Mouse (Mus musculus) erythroblast, embryonic 14.5 days (primary cell): Measurements from ENCODE around the gene Rassf6. TPM values are rescaled to one million over a fixed set of nuclear protein-coding genes. Genes with fewer than 3 reads are reported as not detected.

Experiments
- H3K27me3 ChIP-seq: 2 replicates; pipeline ENCODE4 v1.6.1; 2012; ENCODE audit warnings: inconsistent platforms; ENCODE audit not compliant: control insufficient read depth
- H3K36me3 ChIP-seq: 2 replicates; pipeline ENCODE4 v1.6.1; 2012; ENCODE audit warnings: mild to moderate bottlenecking, inconsistent platforms; ENCODE audit not compliant: control insufficient read depth
- H3K4me1 ChIP-seq: 2 replicates; pipeline ENCODE4 v1.6.1; 2012; ENCODE audit warnings: inconsistent platforms; ENCODE audit not compliant: control insufficient read depth
- H3K4me3 ChIP-seq: replicated peaks from 2 replicates; pipeline ENCODE3; 2012; ENCODE audit warnings: moderate library complexity, mild to moderate bottlenecking, inconsistent platforms
- H3K9me3 ChIP-seq: 2 replicates; pipeline ENCODE4 v1.6.1; 2012; ENCODE audit warnings: low read length, inconsistent platforms, mixed read lengths; ENCODE audit not compliant: control insufficient read depth
- GATA1 ChIP-seq: IDR thresholded peaks from 2 replicates; pipeline ENCODE4 v1.6.1; 2012; ENCODE audit warnings: low read length, inconsistent platforms, mixed read lengths
- TAL1 ChIP-seq: IDR thresholded peaks from 3 replicates; pipeline ENCODE4 v1.6.1; 2012; ENCODE audit warnings: low read length, inconsistent platforms, mixed read lengths
- polyA plus RNA-seq: library from polyadenylated mRNA; stranded (reverse); fragments of >175 nt; gene quantifications from 2 replicates; pipeline ENCODE4 v1.2.3, GENCODE M21; 2012

Gene Rassf6
- polyA plus RNA-seq = not detected in 2 replicates

DNA sequence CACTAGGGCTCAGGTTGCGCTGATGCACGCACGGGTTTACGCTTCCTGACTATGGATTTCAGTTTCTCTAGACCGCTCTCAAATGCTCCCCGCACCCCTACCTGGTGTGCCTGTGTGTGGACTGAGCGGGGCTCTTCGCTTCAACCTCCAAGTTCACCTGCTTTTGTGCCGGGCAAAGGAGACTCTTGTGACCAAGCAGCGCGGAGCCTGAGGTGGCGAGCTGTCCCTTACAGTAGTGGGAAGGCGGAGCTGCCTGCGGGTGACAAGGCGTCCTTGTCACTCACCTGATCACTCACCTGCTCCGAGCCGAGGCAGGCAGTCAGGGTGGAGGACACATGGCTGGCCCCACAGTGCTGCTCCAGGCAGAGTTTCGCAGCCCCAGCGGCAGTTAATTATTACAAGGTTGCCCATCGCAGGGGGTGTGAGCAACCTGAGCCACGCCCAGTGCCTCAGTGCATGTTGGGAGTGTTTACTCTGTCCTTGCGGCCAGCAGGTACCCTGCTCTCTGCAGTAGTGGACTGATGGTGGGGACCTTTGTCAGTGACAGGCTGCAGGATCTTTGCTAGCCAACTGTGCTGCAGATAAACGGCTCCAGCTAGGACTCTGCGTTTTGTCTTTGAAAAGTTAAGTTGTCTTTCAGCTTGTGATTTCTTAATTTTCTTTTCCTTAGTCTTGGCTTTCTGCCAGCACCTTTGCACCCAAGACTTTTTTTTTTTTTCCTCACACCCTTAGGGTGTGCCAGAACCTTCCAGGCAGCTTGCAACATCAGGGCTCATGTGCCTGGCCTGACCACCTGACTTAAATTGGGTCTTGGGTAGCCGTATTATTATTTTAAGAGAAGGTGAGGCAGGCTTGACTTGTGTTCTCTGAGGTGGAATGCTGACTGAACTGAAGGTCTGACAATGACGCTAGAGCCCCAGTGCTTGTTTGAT, at the start of gene Rassf6:
Gene Rassf6 (minus strand): TSS at position 372 of the 932 bp plus-strand sequence.
- peaks cover 3% of the 10 kb centered on the region; the same call in 1 of the 2 replicates for H3K4me1 ChIP-seq
- H3K27me3 ChIP-seq = no peaks in the 10 kb centered on the region; the same call in 1 of the 2 replicates
- H3K4me3 ChIP-seq = peak within 1 kb of the TSS; percentile 45
- no peak for TF ChIP-seq TAL1
- H3K9me3 ChIP-seq = no peaks in the 10 kb centered on the region
- H3K36me3 ChIP-seq = no peaks in the 10 kb centered on the region

DNA sequence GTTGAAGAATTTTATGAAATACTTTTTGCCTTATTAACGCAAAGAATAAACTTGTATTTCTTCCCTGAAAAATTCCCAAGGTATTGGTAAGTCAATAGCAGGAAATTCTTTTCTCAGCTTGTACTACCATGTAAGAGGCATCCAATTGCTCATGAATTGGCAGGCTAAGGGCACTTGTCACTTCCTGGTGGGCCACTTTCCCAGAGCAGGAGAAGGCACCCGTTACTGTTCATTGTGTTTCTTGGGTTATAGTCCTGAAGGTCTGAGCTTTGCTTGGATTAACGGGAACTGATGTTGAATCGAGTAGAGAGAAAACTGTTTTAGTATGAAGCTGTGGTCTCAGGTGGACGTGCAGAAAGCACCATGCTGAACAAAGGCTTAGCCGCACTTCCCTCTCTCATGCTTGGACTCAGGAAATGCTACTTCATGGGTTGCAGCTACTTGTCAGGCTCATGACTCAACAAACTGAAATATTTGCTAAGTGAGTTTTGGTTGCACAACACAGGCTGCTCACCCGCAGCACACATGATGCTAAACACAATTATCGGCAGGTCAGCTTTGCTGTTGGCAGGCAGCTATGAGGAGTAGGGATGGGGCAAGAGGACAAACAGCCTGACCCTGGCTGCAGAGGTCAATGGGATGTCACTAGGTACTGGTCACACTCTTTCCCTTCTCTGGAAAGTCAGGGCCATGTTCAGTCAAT, 49.1 kb upstream of the Rassf6 start:
- Histone ChIP-seq H3K4me3 (no peak overlapping the region), H3K27me3 (no peaks in the 10 kb centered on the region), H3K4me1 (no peaks in the 10 kb centered on the region), H3K36me3 (no peaks in the 10 kb centered on the region), H3K9me3 (no peaks in the 10 kb centered on the region)
- TF ChIP-seq GATA1 (no peak), TAL1 (no peak)

DNA sequence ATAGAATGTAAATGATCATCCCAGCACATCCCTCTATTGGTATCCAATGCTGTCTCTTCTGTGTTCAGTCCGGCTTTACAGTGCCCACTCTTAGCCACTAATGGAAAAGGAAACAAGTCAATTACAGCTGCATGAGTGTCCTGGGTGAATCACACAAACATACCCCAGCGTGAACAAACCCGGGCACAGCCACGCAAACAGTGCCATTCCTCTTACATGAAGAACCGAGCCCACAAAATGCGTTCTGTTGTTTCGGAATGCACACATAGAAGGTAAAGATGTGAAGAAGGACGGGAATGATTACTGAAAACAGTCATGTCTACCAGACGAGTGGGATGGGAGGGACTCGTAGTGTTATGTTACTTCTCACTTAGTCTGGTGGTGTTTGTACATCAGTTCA, 47.5 kb upstream of the Rassf6 start:
- H3K4me1 ChIP-seq = no peaks in the 10 kb centered on the region
- no peak overlapping the region for H3K4me3 ChIP-seq
- H3K36me3 ChIP-seq = no peaks in the 10 kb centered on the region
- no peaks in the 10 kb centered on the region for H3K9me3 ChIP-seq
- no peak for TF ChIP-seq GATA1
- TF ChIP-seq TAL1 = no peak
- H3K27me3 ChIP-seq = no peaks in the 10 kb centered on the region

DNA sequence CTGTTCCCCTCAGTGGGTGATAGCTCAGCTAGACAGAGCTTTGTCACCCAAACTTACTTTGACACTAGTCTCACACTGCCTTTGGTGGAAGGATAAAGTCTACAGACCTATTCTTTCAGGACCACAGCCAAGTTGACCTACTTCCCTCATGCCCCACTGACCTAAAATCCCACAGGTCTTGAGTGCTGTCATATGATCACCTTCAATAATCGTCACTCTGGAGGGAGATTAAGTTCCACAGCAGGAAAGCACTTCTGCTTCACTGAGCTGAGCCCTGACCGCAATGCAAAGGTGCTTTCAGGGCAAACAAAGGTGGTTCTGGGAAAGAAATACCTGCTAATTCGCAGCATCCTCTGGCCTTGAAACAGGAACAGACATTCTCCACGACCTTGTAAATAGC, 44.5 kb upstream of the Rassf6 start:
- no peak overlapping the region for H3K4me3 ChIP-seq
- H3K27me3 ChIP-seq = no peaks in the 10 kb centered on the region
- H3K4me1 ChIP-seq = no peaks in the 10 kb centered on the region
- TF ChIP-seq GATA1 (no peak), TAL1 (no peak)
- H3K36me3 ChIP-seq = no peaks in the 10 kb centered on the region
- H3K9me3 ChIP-seq = no peaks in the 10 kb centered on the region

DNA sequence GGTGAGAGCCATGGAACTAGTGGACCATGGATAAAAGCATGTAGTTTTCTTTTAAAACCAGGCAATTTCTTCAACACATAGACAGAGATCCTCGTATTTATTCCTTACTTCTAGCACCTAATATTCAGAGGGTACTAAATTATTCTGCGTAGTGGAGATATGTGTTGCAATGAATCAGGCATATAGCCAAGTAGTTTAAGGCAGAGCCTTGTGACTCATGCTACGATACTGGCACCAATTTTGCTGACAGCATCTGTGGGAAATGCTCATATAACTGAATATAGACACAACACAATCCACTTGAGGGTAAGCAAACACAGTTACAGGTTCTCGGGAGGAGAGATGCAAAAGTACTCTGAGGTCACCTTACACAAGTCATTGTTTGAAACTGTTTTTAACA, 41.4 kb upstream of the Rassf6 start:
- Histone ChIP-seq H3K9me3 (no peaks in the 10 kb centered on the region), H3K4me3 (no peak overlapping the region), H3K4me1 (no peaks in the 10 kb centered on the region), H3K27me3 (no peaks in the 10 kb centered on the region), H3K36me3 (no peaks in the 10 kb centered on the region)
- no peak for TF ChIP-seq GATA1
- TF ChIP-seq TAL1 = no peak

DNA sequence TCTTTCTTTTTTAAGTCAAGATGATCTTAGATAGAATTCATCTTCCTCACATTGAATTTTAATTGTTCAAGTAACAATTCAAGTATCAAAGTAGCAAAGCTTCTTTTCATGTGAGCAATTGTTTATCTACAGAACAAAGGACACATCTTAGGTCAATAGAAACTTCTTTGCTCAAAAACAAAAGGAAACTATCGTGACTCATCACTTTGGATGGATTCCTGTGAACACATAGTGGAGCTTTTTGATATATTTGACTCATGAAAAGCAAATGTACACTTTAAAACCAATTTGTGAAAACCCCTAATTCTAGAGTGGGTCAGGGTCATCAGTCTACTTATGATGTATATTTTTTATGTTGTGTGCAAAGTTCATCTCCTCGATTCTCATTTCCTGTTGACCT, 37.1 kb upstream of the Rassf6 start:
- no peak overlapping the region for H3K4me3 ChIP-seq
- H3K4me1 ChIP-seq = no peaks in the 10 kb centered on the region
- no peaks in the 10 kb centered on the region for H3K27me3 ChIP-seq
- TF ChIP-seq TAL1 = no peak
- TF ChIP-seq GATA1 = no peak
- no peaks in the 10 kb centered on the region for H3K9me3 ChIP-seq
- no peaks in the 10 kb centered on the region for H3K36me3 ChIP-seq

DNA sequence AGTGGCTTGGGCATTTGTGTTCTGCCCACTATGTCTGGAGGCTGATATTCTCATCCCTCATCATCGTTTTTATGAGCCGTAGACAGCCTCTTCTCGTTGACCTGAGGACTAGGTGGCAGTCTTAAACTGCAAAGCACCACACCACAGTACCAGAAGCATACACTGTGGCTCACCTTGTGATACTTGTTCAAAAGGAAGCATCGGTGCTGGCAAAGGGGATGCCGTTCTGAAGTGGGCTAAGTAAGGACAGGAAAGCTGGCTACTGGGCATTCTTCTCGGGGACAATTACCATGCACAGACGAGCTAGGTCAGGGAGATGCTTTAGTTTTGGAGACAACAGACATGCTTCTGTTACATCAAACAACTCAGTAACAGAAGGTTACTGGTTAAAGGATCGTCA, 21.4 kb upstream of the Rassf6 start:
- TF ChIP-seq TAL1 (no peak), GATA1 (no peak)
- Histone ChIP-seq H3K9me3 (no peaks in the 10 kb centered on the region), H3K27me3 (no peaks in the 10 kb centered on the region), H3K4me3 (no peak overlapping the region), H3K4me1 (no peaks in the 10 kb centered on the region), H3K36me3 (no peaks in the 10 kb centered on the region)

DNA sequence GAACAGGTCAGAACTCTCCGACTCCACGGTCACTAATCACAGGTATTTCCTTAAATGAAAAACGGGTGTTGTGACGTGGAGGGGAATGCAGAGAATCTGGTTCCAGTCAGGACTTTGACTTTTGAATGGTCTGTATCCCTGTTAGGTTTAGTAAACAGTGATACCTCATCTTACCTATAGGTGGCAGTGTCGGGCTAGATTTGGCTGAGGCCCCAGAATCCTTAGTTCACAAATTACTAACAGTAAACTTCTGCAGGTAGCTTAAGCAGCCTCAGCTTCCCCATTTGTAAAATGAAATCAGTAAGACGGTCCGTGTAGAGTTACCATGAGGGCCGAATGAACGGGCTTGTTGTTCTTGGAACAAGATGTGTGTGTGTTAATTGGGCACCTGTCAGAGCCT, 21.0 kb upstream of the Rassf6 start:
- H3K27me3 ChIP-seq = no peaks in the 10 kb centered on the region
- H3K4me1 ChIP-seq = no peaks in the 10 kb centered on the region
- H3K4me3 ChIP-seq = no peak overlapping the region
- no peaks in the 10 kb centered on the region for H3K36me3 ChIP-seq
- H3K9me3 ChIP-seq = no peaks in the 10 kb centered on the region
- TF ChIP-seq TAL1 (no peak), GATA1 (no peak)

DNA sequence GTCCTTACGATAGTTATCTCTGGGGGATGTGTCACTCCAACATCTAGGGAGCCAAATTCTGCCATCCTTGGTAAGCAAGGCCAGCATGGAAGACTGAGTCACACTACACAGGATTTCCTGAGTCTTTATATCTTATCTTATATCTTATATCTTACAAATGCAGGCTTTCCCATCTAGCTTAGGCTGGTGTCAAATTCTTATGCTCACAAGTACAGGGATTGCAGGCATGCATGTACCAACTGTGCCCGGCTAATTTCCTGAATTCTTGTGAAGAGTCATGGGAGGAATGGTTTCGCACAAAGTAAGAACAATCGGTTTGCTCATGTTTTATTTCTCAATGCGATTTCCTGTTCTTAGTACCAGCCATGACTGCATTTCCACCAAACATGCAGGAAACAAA, 20.0 kb upstream of the Rassf6 start:
- no peaks in the 10 kb centered on the region for H3K36me3 ChIP-seq
- H3K4me3 ChIP-seq = no peak overlapping the region
- no peaks in the 10 kb centered on the region for H3K4me1 ChIP-seq
- no peak for TF ChIP-seq TAL1
- no peak for TF ChIP-seq GATA1
- H3K9me3 ChIP-seq = no peaks in the 10 kb centered on the region
- no peaks in the 10 kb centered on the region for H3K27me3 ChIP-seq
